Mouse (Mus musculus) brain, embryonic 18.5 days (tissue): Measurements from ENCODE around the gene Mtmr10.
A peak's percentile ranks its signal among the peaks of the same experiment; 100 is the strongest.

Experiments
- DNase-seq: peaks from one replicate; pipeline ENCODE4 v3.0.0-alpha.2; 2012; ENCODE audit warnings: low read depth, low spot score

Gene Mtmr10

GRCm38 (mm10) chr7:64291722-64292121 lies 4.3 kb downstream of the Mtmr10 start:
- no peak for DNase-seq

GRCm38 (mm10) chr7:64296286-64297010 lies 9.0 kb downstream of the Mtmr10 start:
- no peak for DNase-seq

- DNase-seq, result no peak
Observed at GRCm38 (mm10) chr7:64310241-64310640, 22.8 kb downstream of the Mtmr10 start.

GRCm38 (mm10) chr7:64310756-64311155 lies 23.3 kb downstream of the Mtmr10 start:
- DNase-seq, result no peak

GRCm38 (mm10) chr7:64312811-64313210 lies 25.4 kb downstream of the Mtmr10 start:
- DNase-seq, result no peak

GRCm38 (mm10) chr7:64321125-64321524 lies 33.7 kb downstream of the Mtmr10 start:
- no peak for DNase-seq

- DNase-seq, result no peak
Observed at GRCm38 (mm10) chr7:64321658-64322057, 34.2 kb downstream of the Mtmr10 start.

GRCm38 (mm10) chr7:64326892-64327291 lies 39.4 kb downstream of the Mtmr10 start:
- no peak for DNase-seq

- DNase-seq, result no peak
Observed at GRCm38 (mm10) chr7:64327486-64327885, 40.0 kb downstream of the Mtmr10 start.

GRCm38 (mm10) chr7:64331309-64331708 lies 43.9 kb downstream of the Mtmr10 start:
- DNase-seq, result no peak

GRCm38 (mm10) chr7:64332686-64333085 lies 45.2 kb downstream of the Mtmr10 start:
- DNase-seq, result no peak

GRCm38 (mm10) chr7:64347813-64348212 lies 60.4 kb downstream of the Mtmr10 start:
- no peak for DNase-seq

- no peak for DNase-seq
Observed at GRCm38 (mm10) chr7:64349147-64349861, 61.9 kb downstream of the Mtmr10 start.

GRCm38 (mm10) chr7:64351087-64351486 lies 63.6 kb downstream of the Mtmr10 start:
- DNase-seq, result peak; percentile 60

- DNase-seq, result no peak
Observed at GRCm38 (mm10) chr7:64354206-64354605, 66.8 kb downstream of the Mtmr10 start.

- no peak for DNase-seq
Observed at GRCm38 (mm10) chr7:64356661-64357060, 69.2 kb downstream of the Mtmr10 start.

- DNase-seq, result no peak
Observed at GRCm38 (mm10) chr7:64357405-64357804, 70.0 kb downstream of the Mtmr10 start.

GRCm38 (mm10) chr7:64358666-64359065 lies 71.2 kb downstream of the Mtmr10 start:
- DNase-seq, result no peak

- DNase-seq, result no peak
Observed at GRCm38 (mm10) chr7:64359943-64360585, 72.6 kb downstream of the Mtmr10 start.

GRCm38 (mm10) chr7:64360586-64360945 lies 73.1 kb downstream of the Mtmr10 start:
- DNase-seq, result no peak

GRCm38 (mm10) chr7:64365863-64366262 lies 78.4 kb downstream of the Mtmr10 start:
- no peak for DNase-seq

- no peak for DNase-seq
Observed at GRCm38 (mm10) chr7:64369841-64370240, 82.4 kb downstream of the Mtmr10 start.
